Mouse (Mus musculus): ENCODE measurements around the gene Gpr68. TPM values are rescaled to one million over a fixed set of nuclear protein-coding genes. Genes with fewer than 3 reads are reported as not detected.

Gpr68 gene
- polyA plus RNA-seq, 1 experiment from 2014 or later = 0.34 TPM

- Histone ChIP-seq H3K36me3 (ENCODE audit: control insufficient read depth, insufficient read depth, low read length) (no peaks in the 10 kb centered on the region), H3K27me3 (ENCODE audit: control insufficient read depth, insufficient read depth, low read length) (peaks cover 36% of the 10 kb centered on the region), H3K27ac (ENCODE audit: low read depth, low read length) (no peak overlapping the region), H3K4me3 (ENCODE audit: low read length) (no peak overlapping the region), H3K9me3 (ENCODE audit: control insufficient read depth, low read length) (no peaks in the 10 kb centered on the region), H3K9ac (ENCODE audit: low read depth, low read length) (no peak overlapping the region), H3K4me1 (ENCODE audit: control insufficient read depth, insufficient read depth, low read length) (peaks cover 13% of the 10 kb centered on the region), H3K4me2 (replicated peaks; ENCODE audit: low read depth, low read length) (no peak overlapping the region)
- WGBS = 78% methylated on average over 6 of the region's 6 CpGs
- no peak for ATAC-seq (ENCODE audit: low FRiP score, low TSS enrichment)
Observed at GRCm38 (mm10) chr12:100901386-100901785, 6.6 kb downstream of the Gpr68 start.

- Histone ChIP-seq H3K27me3 (ENCODE audit: control insufficient read depth, insufficient read depth, low read length) (peaks cover 36% of the 10 kb centered on the region), H3K9ac (ENCODE audit: low read depth, low read length) (no peak overlapping the region), H3K27ac (ENCODE audit: low read depth, low read length) (no peak overlapping the region), H3K9me3 (ENCODE audit: control insufficient read depth, low read length) (no peaks in the 10 kb centered on the region), H3K4me2 (replicated peaks; ENCODE audit: low read depth, low read length) (no peak overlapping the region), H3K36me3 (ENCODE audit: control insufficient read depth, insufficient read depth, low read length) (no peaks in the 10 kb centered on the region), H3K4me1 (ENCODE audit: control insufficient read depth, insufficient read depth, low read length) (peaks cover 13% of the 10 kb centered on the region), H3K4me3 (ENCODE audit: low read length) (no peak overlapping the region)
- WGBS = 77% methylated on average over 6 of the region's 6 CpGs
- no peak for ATAC-seq (ENCODE audit: low FRiP score, low TSS enrichment)
Observed at GRCm38 (mm10) chr12:100900901-100901300, 7.1 kb downstream of the Gpr68 start.

- H3K36me3 ChIP-seq (ENCODE audit: control insufficient read depth, insufficient read depth, low read length) = no peaks in the 10 kb centered on the region
- peak overlapping the region; percentile 34 for H3K4me3 ChIP-seq (ENCODE audit: low read length)
- H3K27ac ChIP-seq (ENCODE audit: low read depth, low read length) = no peak overlapping the region
- H3K9ac ChIP-seq (ENCODE audit: low read depth, low read length) = 0 out of 2 replicates have a peak overlapping the region, but pooled peaks have one; percentile 23
- H3K9me3 ChIP-seq (ENCODE audit: control insufficient read depth, low read length) = no peaks in the 10 kb centered on the region
- peaks cover 36% of the 10 kb centered on the region for H3K27me3 ChIP-seq (ENCODE audit: control insufficient read depth, insufficient read depth, low read length)
- H3K4me1 ChIP-seq (ENCODE audit: control insufficient read depth, insufficient read depth, low read length) = peaks cover 13% of the 10 kb centered on the region
- under 1% methylated on average over 30 of the region's 30 CpGs for WGBS
- peak; percentile 37; the same call in 1 of the 2 replicates for ATAC-seq (ENCODE audit: low FRiP score, low TSS enrichment)
- peak overlapping the region; percentile 64 for H3K4me2 ChIP-seq (replicated peaks; ENCODE audit: low read depth, low read length)
Observed at GRCm38 (mm10) chr12:100899111-100899640, 8.8 kb downstream of the Gpr68 start.

GRCm38 (mm10) chr12:100897736-100898650, 10.0 kb downstream of the Gpr68 start:
- Histone ChIP-seq H3K27me3 (ENCODE audit: control insufficient read depth, insufficient read depth, low read length) (peaks cover 36% of the 10 kb centered on the region), H3K36me3 (ENCODE audit: control insufficient read depth, insufficient read depth, low read length) (no peaks in the 10 kb centered on the region), H3K9me3 (ENCODE audit: control insufficient read depth, low read length) (no peaks in the 10 kb centered on the region), H3K27ac (ENCODE audit: low read depth, low read length) (no peak overlapping the region), H3K4me1 (ENCODE audit: control insufficient read depth, insufficient read depth, low read length) (peaks cover 13% of the 10 kb centered on the region), H3K4me3 (ENCODE audit: low read length) (no peak overlapping the region), H3K4me2 (replicated peaks; ENCODE audit: low read depth, low read length) (no peak overlapping the region), H3K9ac (ENCODE audit: low read depth, low read length) (no peak overlapping the region)
- 21% methylated on average over 12 of the region's 12 CpGs for WGBS
- ATAC-seq (ENCODE audit: low FRiP score, low TSS enrichment) = no peak

GRCm38 (mm10) chr12:100896661-100897060, 11.3 kb downstream of the Gpr68 start:
- WGBS = 8% methylated on average over 3 of the region's 3 CpGs
- H3K4me1 ChIP-seq (ENCODE audit: control insufficient read depth, insufficient read depth, low read length) = peaks cover 13% of the 10 kb centered on the region
- no peak overlapping the region for H3K4me2 ChIP-seq (replicated peaks; ENCODE audit: low read depth, low read length)
- H3K27ac ChIP-seq (ENCODE audit: low read depth, low read length) = no peak overlapping the region
- H3K27me3 ChIP-seq (ENCODE audit: control insufficient read depth, insufficient read depth, low read length) = peaks cover 36% of the 10 kb centered on the region
- no peak overlapping the region for H3K9ac ChIP-seq (ENCODE audit: low read depth, low read length)
- no peak overlapping the region for H3K4me3 ChIP-seq (ENCODE audit: low read length)
- no peaks in the 10 kb centered on the region for H3K9me3 ChIP-seq (ENCODE audit: control insufficient read depth, low read length)
- no peak for ATAC-seq (ENCODE audit: low FRiP score, low TSS enrichment)
- H3K36me3 ChIP-seq (ENCODE audit: control insufficient read depth, insufficient read depth, low read length) = no peaks in the 10 kb centered on the region

- Histone ChIP-seq H3K4me2 (replicated peaks; ENCODE audit: low read depth, low read length) (no peak overlapping the region), H3K36me3 (ENCODE audit: control insufficient read depth, insufficient read depth, low read length) (no peaks in the 10 kb centered on the region), H3K4me3 (ENCODE audit: low read length) (no peak overlapping the region), H3K9me3 (ENCODE audit: control insufficient read depth, low read length) (no peaks in the 10 kb centered on the region), H3K4me1 (ENCODE audit: control insufficient read depth, insufficient read depth, low read length) (peaks cover 13% of the 10 kb centered on the region), H3K27ac (ENCODE audit: low read depth, low read length) (no peak overlapping the region), H3K27me3 (ENCODE audit: control insufficient read depth, insufficient read depth, low read length) (peaks cover 34% of the 10 kb centered on the region), H3K9ac (ENCODE audit: low read depth, low read length) (no peak overlapping the region)
- 9% methylated on average over 2 of the region's 2 CpGs for WGBS
- ATAC-seq (ENCODE audit: low FRiP score, low TSS enrichment) = 0 out of 2 replicates have a peak, but pooled peaks have one; percentile 20
Observed at GRCm38 (mm10) chr12:100895504-100895903, 12.5 kb downstream of the Gpr68 start.

GRCm38 (mm10) chr12:100890548-100890947, 17.4 kb downstream of the Gpr68 start:
- Histone ChIP-seq H3K4me1 (ENCODE audit: control insufficient read depth, insufficient read depth, low read length) (no peaks in the 10 kb centered on the region; the same call in 1 of the 2 replicates), H3K9ac (ENCODE audit: low read depth, low read length) (no peak overlapping the region), H3K4me2 (replicated peaks; ENCODE audit: low read depth, low read length) (no peak overlapping the region), H3K9me3 (ENCODE audit: control insufficient read depth, low read length) (no peaks in the 10 kb centered on the region), H3K36me3 (ENCODE audit: control insufficient read depth, insufficient read depth, low read length) (no peaks in the 10 kb centered on the region), H3K4me3 (ENCODE audit: low read length) (no peak overlapping the region), H3K27ac (ENCODE audit: low read depth, low read length) (no peak overlapping the region), H3K27me3 (ENCODE audit: control insufficient read depth, insufficient read depth, low read length) (no peaks in the 10 kb centered on the region)
- 84% methylated on average over 3 of the region's 3 CpGs for WGBS
- ATAC-seq (ENCODE audit: low FRiP score, low TSS enrichment) = no peak

- WGBS = 14% methylated on average over 12 of the region's 12 CpGs
- ATAC-seq (ENCODE audit: low FRiP score, low TSS enrichment) = peak; percentile 94
- no peak overlapping the region for H3K27ac ChIP-seq (ENCODE audit: low read depth, low read length)
- H3K4me1 ChIP-seq (ENCODE audit: control insufficient read depth, insufficient read depth, low read length) = no peaks in the 10 kb centered on the region; the same call in 1 of the 2 replicates
- peak overlapping the region; percentile 24 for H3K4me2 ChIP-seq (replicated peaks; ENCODE audit: low read depth, low read length)
- H3K27me3 ChIP-seq (ENCODE audit: control insufficient read depth, insufficient read depth, low read length) = no peaks in the 10 kb centered on the region
- H3K9ac ChIP-seq (ENCODE audit: low read depth, low read length) = no peak overlapping the region
- H3K4me3 ChIP-seq (ENCODE audit: low read length) = no peak overlapping the region
- H3K36me3 ChIP-seq (ENCODE audit: control insufficient read depth, insufficient read depth, low read length) = no peaks in the 10 kb centered on the region
- H3K9me3 ChIP-seq (ENCODE audit: control insufficient read depth, low read length) = no peaks in the 10 kb centered on the region
Observed at GRCm38 (mm10) chr12:100887801-100888258, 20.2 kb downstream of the Gpr68 start.

GRCm38 (mm10) chr12:100886877-100887276, 21.1 kb downstream of the Gpr68 start:
- 80% methylated on average over 4 of the region's 4 CpGs for WGBS
- ATAC-seq (ENCODE audit: low FRiP score, low TSS enrichment) = no peak
- H3K36me3 ChIP-seq (ENCODE audit: control insufficient read depth, insufficient read depth, low read length) = no peaks in the 10 kb centered on the region
- H3K9ac ChIP-seq (ENCODE audit: low read depth, low read length) = no peak overlapping the region
- no peaks in the 10 kb centered on the region; the same call in 1 of the 2 replicates for H3K4me1 ChIP-seq (ENCODE audit: control insufficient read depth, insufficient read depth, low read length)
- no peak overlapping the region for H3K4me3 ChIP-seq (ENCODE audit: low read length)
- no peaks in the 10 kb centered on the region for H3K27me3 ChIP-seq (ENCODE audit: control insufficient read depth, insufficient read depth, low read length)
- no peaks in the 10 kb centered on the region for H3K9me3 ChIP-seq (ENCODE audit: control insufficient read depth, low read length)
- no peak overlapping the region for H3K4me2 ChIP-seq (replicated peaks; ENCODE audit: low read depth, low read length)
- no peak overlapping the region for H3K27ac ChIP-seq (ENCODE audit: low read depth, low read length)
